Mouse (Mus musculus) WW6 (cell line): Measurements from ENCODE around the gene Laptm4a.

Source experiments
- DNase-seq: peaks from one replicate; pipeline ENCODE4 v3.0.0-alpha.2; 2013; ENCODE audit warnings: low read depth, low spot score

Gene Laptm4a

GRCm38 (mm10) chr12:8921394-8922368 is at the start of gene Laptm4a:
Laptm4a (plus strand) TSS chr12:8921664.
- DNase-seq, result peak; percentile 93

- DNase-seq, result no peak
Observed at GRCm38 (mm10) chr12:8875583-8875982, 45.9 kb upstream of the Laptm4a start.

GRCm38 (mm10) chr12:8876865-8877264 is 44.6 kb upstream of the Laptm4a start:
- DNase-seq, result no peak

- no peak for DNase-seq
Observed at GRCm38 (mm10) chr12:8877413-8877812, 44.1 kb upstream of the Laptm4a start.

- no peak for DNase-seq
Observed at GRCm38 (mm10) chr12:8878752-8879151, 42.7 kb upstream of the Laptm4a start.

GRCm38 (mm10) chr12:8879389-8879788 is 42.1 kb upstream of the Laptm4a start:
- DNase-seq, result no peak

- no peak for DNase-seq
Observed at GRCm38 (mm10) chr12:8881736-8882135, 39.7 kb upstream of the Laptm4a start.

GRCm38 (mm10) chr12:8882376-8882775 is 39.1 kb upstream of the Laptm4a start:
- no peak for DNase-seq

GRCm38 (mm10) chr12:8884426-8885145 is 36.9 kb upstream of the Laptm4a start:
- DNase-seq, result no peak

- no peak for DNase-seq
Observed at GRCm38 (mm10) chr12:8885146-8885543, 36.3 kb upstream of the Laptm4a start.

- DNase-seq, result no peak
Observed at GRCm38 (mm10) chr12:8885950-8886349, 35.5 kb upstream of the Laptm4a start.

GRCm38 (mm10) chr12:8888445-8888844 is 33.0 kb upstream of the Laptm4a start:
- DNase-seq, result no peak

GRCm38 (mm10) chr12:8889117-8889665 is 32.3 kb upstream of the Laptm4a start:
- DNase-seq, result peak; percentile 38

- DNase-seq, result no peak
Observed at GRCm38 (mm10) chr12:8892876-8893532, 28.5 kb upstream of the Laptm4a start.

- DNase-seq, result no peak
Observed at GRCm38 (mm10) chr12:8897140-8897539, 24.3 kb upstream of the Laptm4a start.

- DNase-seq, result no peak
Observed at GRCm38 (mm10) chr12:8898879-8899785, 22.3 kb upstream of the Laptm4a start.

- DNase-seq, result no peak
Observed at GRCm38 (mm10) chr12:8900107-8900698, 21.3 kb upstream of the Laptm4a start.

GRCm38 (mm10) chr12:8900919-8901663 is 20.4 kb upstream of the Laptm4a start:
- no peak for DNase-seq

GRCm38 (mm10) chr12:8901934-8902333 is 19.5 kb upstream of the Laptm4a start:
- no peak for DNase-seq

GRCm38 (mm10) chr12:8902479-8902878 is 19.0 kb upstream of the Laptm4a start:
- DNase-seq, result no peak
